Mouse (Mus musculus): Measurements from ENCODE around the gene Gm10972. TPM values are rescaled to one million over a fixed set of nuclear protein-coding genes. Genes with fewer than 3 reads are reported as not detected.
A peak's percentile ranks its signal among the peaks of the same experiment; 100 is the strongest.
"Not testable (repeated sequence)": the region's sequence is repeated elsewhere in the genome, so short reads cannot be mapped to it uniquely, and the experiment has no call there.

Gene Gm10972
- total RNA-seq, 2 experiments from 2014 or later = not detected

- peak; percentile 33; the same call in 1 of the 2 replicates for ATAC-seq (ENCODE audit: poor library complexity, severe bottlenecking)
Observed at GRCm38 (mm10) chr3:94657852-94658739, 15.2 kb downstream of the Gm10972 start.

- peak; percentile 94 for ATAC-seq (ENCODE audit: poor library complexity, severe bottlenecking)
Observed at GRCm38 (mm10) chr3:94658740-94659095, 15.8 kb downstream of the Gm10972 start, which contains the start of gene Tuft1. Gene Tuft1 (minus strand): TSS chr3:94658872.

DNA sequence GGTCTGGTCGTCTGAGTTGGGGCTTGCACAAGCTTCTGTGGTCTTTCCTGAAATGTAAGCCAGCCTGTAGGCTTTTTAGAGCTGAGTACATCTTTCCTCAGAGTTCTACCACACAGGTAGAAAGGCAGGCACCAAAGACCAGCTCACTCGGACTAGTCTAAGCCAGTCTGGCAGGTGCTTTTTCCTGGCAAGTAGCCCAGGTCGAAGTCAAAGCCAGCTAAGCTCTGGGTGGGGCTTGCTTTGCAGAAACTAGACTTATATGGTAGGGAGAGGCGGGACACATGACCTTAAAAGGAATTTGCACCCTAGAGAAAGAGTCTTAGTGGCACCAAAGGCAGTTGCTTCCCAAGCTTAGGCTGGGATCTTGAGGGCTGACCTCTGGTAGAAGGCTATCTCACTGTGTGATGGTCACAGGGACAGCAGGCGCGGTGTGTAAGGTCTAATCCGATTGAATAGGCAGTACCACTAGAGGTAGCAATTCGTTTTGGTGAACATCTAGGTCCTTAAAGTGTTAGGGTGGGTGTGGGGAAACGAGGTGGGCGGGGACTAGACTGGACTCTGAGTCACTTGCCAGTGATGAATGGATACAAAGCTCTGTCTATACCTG, 16.3 kb downstream of the Gm10972 start:
- ATAC-seq (ENCODE audit: poor library complexity, severe bottlenecking) = peak; percentile 37

- not testable (repeated sequence) for ATAC-seq (ENCODE audit: poor library complexity, severe bottlenecking)
Observed at GRCm38 (mm10) chr3:94660841-94661240, 17.9 kb downstream of the Gm10972 start.

- not testable (repeated sequence) for ATAC-seq (ENCODE audit: poor library complexity, severe bottlenecking)
Observed at GRCm38 (mm10) chr3:94665060-94665802, 22.3 kb downstream of the Gm10972 start.

DNA sequence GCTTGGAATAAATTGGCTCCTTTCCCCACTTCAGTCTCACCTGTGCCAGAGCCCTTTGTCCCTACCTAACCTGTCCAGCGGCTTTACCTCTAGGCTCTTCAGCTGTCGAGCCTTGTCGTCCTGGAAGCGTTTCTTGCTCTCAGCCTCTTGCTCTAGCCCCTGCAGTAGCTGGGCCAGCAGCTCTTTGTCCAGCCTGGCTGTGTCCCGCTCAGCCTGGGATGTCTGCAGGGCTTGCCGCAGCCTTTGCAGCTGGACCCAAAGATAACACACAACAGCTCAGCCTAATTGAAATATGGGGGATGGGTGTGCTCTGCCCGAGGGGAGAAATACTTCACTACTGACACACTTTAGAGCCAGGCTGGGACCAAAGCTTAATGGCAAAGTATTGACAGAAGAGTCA, 23.0 kb downstream of the Gm10972 start:
- ATAC-seq (ENCODE audit: poor library complexity, severe bottlenecking) = not testable (repeated sequence)

DNA sequence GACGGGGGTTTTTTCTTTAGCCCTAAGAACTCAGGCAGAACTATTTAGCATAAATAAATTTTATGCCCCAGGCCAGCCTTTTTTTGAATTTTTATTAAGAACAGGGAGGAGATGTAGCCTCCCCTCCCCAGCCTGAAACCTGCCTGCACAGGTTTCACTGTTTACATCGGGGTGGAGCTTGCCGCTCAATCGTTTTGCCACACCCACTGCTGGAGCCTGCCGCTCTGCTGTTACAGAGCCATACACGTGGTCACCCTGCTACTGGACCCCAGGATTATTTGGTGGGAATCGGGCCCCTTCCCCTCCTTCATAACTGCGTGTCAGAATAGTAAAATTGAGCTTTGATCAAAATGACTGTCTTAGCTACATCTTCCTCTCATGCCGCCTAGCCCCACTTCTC, 32.2 kb downstream of the Gm10972 start:
- not testable (repeated sequence) for ATAC-seq (ENCODE audit: poor library complexity, severe bottlenecking)

DNA sequence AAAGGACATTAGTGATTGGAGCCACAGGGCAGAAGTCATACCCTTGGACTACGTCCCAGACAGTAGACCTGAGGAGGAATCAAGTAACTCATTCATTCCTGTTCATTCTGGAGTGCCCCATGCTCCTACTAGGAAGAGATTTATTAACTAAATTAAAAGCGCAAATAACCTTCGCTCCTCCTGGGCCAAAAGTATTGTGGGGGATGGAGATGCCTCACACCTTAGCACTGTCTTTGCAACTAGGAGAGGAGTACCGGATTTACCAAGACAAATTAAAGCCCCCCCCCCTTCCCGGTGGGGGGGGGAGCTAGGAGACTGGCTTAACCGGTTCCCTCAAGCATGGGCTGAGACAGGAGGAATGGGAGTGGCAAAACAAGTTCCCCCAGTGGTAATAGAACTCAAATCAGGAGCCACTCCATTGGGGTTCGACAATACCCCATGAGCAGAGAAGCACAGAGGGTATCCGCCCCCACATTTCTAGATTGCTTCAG, 36.5 kb downstream of the Gm10972 start:
- ATAC-seq (ENCODE audit: poor library complexity, severe bottlenecking) = no peak

DNA sequence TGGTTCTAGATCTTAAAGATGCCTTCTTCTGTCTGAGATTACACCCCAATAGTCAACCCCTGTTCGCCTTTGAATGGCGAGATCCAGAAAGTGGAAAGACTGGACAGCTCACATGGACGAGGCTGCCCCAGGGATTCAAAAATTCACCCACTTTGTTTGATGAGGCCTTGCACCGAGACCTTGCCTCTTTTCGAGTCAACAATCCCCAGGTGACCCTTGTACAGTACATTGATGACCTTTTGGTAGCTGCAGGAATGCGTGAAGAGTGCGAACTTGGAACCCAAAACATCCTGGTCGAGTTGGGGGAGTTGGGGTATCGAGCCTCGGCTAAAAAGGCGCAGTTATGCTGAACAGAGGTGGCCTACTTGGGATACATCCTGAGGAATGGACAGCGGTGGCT, 37.1 kb downstream of the Gm10972 start:
- ATAC-seq (ENCODE audit: poor library complexity, severe bottlenecking) = not testable (repeated sequence)

- ATAC-seq (ENCODE audit: poor library complexity, severe bottlenecking) = 0 out of 2 replicates have a peak, but pooled peaks have one; percentile 30
Observed at GRCm38 (mm10) chr3:94680783-94681182, 37.9 kb downstream of the Gm10972 start.

DNA sequence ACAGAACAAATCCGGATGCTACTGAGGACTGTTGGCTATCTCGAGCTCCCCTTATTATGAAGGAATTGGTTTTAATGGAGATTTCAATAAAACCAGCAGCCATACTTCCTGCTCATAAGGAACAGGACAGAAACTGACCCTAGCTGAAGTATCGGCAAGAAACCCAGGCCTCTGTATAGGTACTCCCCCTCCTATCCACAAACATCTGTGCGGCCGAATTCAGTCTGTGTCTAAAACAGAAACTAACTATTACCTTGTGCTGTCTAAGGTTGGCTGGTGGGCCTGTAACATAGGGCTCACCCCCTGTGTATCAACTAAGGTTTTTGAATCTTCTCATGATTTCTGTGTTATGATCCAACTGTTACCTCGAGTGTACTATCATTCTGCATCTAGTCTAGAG, 40.7 kb downstream of the Gm10972 start:
- no peak for ATAC-seq (ENCODE audit: poor library complexity, severe bottlenecking)

- ATAC-seq (ENCODE audit: poor library complexity, severe bottlenecking) = not testable (repeated sequence)
Observed at GRCm38 (mm10) chr3:94685989-94686772, 43.3 kb downstream of the Gm10972 start.

DNA sequence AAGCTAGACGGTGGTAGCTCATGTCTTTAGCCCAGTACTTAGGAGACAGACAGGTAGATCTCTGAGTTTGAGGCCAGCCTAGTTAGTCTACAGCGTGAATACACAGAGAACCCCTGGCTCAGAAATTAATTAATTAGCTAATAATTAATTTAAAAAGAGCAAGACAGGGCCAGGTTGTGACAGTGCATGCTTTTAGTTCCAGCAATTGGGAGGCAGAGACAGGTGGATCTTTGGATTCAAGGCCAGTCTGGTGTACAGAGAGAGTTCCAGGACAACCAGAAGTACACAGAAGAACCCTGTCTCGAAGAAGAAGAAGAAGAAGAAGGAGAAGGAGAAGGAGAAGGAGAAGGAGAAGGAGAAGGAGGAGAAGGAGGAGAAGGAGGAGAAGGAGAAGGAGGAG, 45.8 kb downstream of the Gm10972 start:
- not testable (repeated sequence) for ATAC-seq (ENCODE audit: poor library complexity, severe bottlenecking)

DNA sequence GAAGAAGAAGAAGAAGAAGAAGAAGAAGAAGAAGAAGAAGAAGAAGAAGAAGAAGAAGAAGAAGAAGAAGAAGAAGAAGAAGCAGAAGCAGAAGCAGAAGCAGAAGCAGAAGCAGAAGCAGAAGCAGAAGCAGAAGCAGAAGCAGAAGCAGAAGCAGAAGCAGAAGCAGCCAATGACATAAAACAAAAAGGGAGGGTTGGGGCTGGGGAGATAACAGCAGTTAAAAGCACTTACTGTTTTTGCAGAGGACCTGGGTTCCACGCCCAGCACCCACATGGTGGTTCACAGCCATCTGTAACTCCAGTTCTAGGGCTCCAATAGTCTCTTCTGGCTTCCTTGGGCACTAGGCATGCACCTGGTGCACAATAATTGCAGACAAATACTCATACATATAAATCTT, 46.3 kb downstream of the Gm10972 start:
- 0 out of 2 replicates have a peak, but pooled peaks have one; percentile 54 for ATAC-seq (ENCODE audit: poor library complexity, severe bottlenecking)

- not testable (repeated sequence) for ATAC-seq (ENCODE audit: poor library complexity, severe bottlenecking)
Observed at GRCm38 (mm10) chr3:94690162-94690561, 47.2 kb downstream of the Gm10972 start.

DNA sequence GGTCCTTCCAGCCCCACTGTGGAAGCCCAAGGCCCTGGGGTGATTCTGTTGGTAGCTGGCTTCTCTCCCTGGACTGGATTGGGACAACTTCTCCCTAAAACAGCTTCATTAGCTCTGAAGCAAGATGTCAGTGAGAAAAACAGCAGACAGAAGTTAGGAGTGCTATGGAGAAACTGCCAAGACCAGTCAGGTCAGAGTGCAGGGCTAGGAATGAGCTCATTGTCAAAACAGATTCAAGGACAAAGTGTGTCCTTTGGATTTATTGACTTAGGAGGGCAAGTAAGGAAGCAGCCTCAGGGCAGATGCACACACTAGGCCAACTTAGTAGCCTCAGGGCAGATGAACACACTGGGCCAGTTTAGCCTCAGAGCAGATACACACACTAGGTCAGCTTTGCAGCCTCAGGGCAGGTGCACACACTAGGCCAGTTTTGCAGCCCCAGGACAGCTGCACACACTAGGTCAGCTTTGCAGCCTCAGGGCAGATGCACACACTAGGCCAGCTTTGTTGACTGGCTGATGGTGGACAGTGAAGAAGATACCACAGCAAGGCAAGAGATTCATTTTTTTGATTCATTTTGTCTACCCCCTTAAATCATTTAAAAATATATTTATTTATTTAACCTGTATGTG, 47.8 kb downstream of the Gm10972 start:
- no peak for ATAC-seq (ENCODE audit: poor library complexity, severe bottlenecking)

DNA sequence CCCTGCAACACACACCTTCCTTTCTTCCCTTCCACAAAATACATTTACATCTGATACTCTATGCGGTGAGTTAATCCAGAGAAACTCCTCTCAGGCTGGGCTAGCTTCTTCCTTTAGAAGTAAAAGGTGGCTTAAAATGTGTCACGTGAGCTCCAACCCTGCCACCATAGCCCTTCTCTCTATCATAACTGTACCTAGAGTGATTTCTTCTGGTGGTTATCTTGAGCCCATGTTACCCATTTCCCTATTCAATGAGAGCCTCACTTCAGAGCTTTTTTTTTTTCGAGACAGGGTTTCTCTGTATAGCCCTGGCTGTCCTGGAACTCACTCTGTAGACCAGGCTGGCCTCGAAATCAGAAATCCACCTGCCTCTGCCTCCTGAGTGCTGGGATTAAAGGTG, 48.8 kb downstream of the Gm10972 start:
- ATAC-seq (ENCODE audit: poor library complexity, severe bottlenecking) = not testable (repeated sequence)
